Mouse (Mus musculus) heart, embryonic 11.5 days (tissue): Measurements from ENCODE around the gene Hmga1. TPM values are rescaled to one million over a fixed set of nuclear protein-coding genes. Genes with fewer than 3 reads are reported as not detected.

Source experiments
- ATAC-seq: fragments of 200-750 bp; cut with Nextera tagmentation; replicated peaks from 2 replicates; pipeline ENCODE4 v1.8.0; 2017; ENCODE audit warnings: moderate library complexity; ENCODE audit not compliant: insufficient number of reproducible peaks, low FRiP score, low TSS enrichment
- H3K27ac ChIP-seq: fragments of 300-500 bp; sonication (generic); 2 replicates; pipeline ENCODE4 v1.5.1; 2014; ENCODE audit warnings: mild to moderate bottlenecking, low read depth, low read length
- H3K27me3 ChIP-seq: fragments of 300-500 bp; sonication (generic); 2 replicates; pipeline ENCODE4 v1.6.1; 2014; ENCODE audit warnings: mild to moderate bottlenecking, low read length, mixed read lengths; ENCODE audit not compliant: control insufficient read depth, insufficient read depth
- H3K36me3 ChIP-seq: fragments of 300-500 bp; sonication (generic); 2 replicates; pipeline ENCODE4 v1.6.1; 2014; ENCODE audit warnings: mild to moderate bottlenecking, low read length, moderate library complexity, mixed read lengths; ENCODE audit not compliant: control insufficient read depth, insufficient read depth
- H3K4me1 ChIP-seq: fragments of 300-500 bp; sonication (generic); 2 replicates; pipeline ENCODE4 v1.6.1; 2014; ENCODE audit warnings: low read length; ENCODE audit not compliant: control insufficient read depth, insufficient read depth
- H3K4me2 ChIP-seq: fragments of 300-500 bp; sonication (generic); 2 replicates; pipeline ENCODE4 v1.6.1; 2014; ENCODE audit warnings: mild to moderate bottlenecking, moderate library complexity
- H3K4me3 ChIP-seq: fragments of 300-500 bp; sonication (generic); 2 replicates; pipeline ENCODE4 v1.5.1; 2014; ENCODE audit warnings: low read depth, low read length
- H3K9ac ChIP-seq: fragments of 300-500 bp; sonication (generic); 2 replicates; pipeline ENCODE4 v1.6.1; 2014; ENCODE audit warnings: mild to moderate bottlenecking, low read depth, low read length, moderate library complexity
- H3K9me3 ChIP-seq: fragments of 300-500 bp; sonication (generic); replicated peaks from 2 replicates; pipeline ENCODE4 v1.6.1; 2016; ENCODE audit warnings: low read length; ENCODE audit not compliant: control insufficient read depth
- WGBS: fragments of 180-500 bp; shearing (Covaris S2); extraction: QIAGEN DNeasy Blood & Tissue Kit; methylation state at CpG from one replicate; pipeline ENCODE4 v1.1.7; 2014; ENCODE audit not compliant: insufficient replicate concordance; 5-methylcytosine and 5-hydroxymethylcytosine counted together
- polyA plus RNA-seq: library from polyadenylated mRNA; unstranded; fragments of >200 nt; fragmentation: Nextera tagmentation; extraction: Ambion mirVana; gene quantifications from 2 replicates; pipeline ENCODE4 v1.2.1, GENCODE M21; 2014

The Hmga1 gene
- polyA plus RNA-seq, 1 experiment from 2014 or later: 278 TPM

- ATAC-seq: no peak
- Histone ChIP-seq H3K27ac (no peak overlapping the region), H3K4me2 (no peak overlapping the region), H3K9ac (no peak overlapping the region), H3K4me3 (no peak overlapping the region), H3K27me3 (no peaks in the 10 kb centered on the region), H3K4me1 (peaks cover 41% of the 10 kb centered on the region), H3K9me3 (no peaks in the 10 kb centered on the region), H3K36me3 (peaks cover 5% of the 10 kb centered on the region)
- 80% methylated on average over 13 of the region's 13 CpGs for WGBS
These were observed 4.7 kb downstream of the Hmga1 start for GRCm38 (mm10) chr17:27560926-27561480.

GRCm38 (mm10) chr17:27561809-27562526 is 5.7 kb downstream of the Hmga1 start:
- Histone ChIP-seq H3K27me3 (no peaks in the 10 kb centered on the region), H3K9me3 (no peaks in the 10 kb centered on the region), H3K9ac (no peak overlapping the region), H3K4me1 (peaks cover 49% of the 10 kb centered on the region), H3K4me2 (no peak overlapping the region; the same call in 1 of the 2 replicates), H3K4me3 (no peak overlapping the region), H3K27ac (no peak overlapping the region), H3K36me3 (peaks cover 5% of the 10 kb centered on the region)
- no peak for ATAC-seq
- WGBS: 65% methylated on average over 9 of the region's 11 CpGs

GRCm38 (mm10) chr17:27563771-27564244 is 7.5 kb downstream of the Hmga1 start:
- Histone ChIP-seq H3K4me1 (peaks cover 43% of the 10 kb centered on the region), H3K27me3 (no peaks in the 10 kb centered on the region), H3K4me3 (no peak overlapping the region), H3K4me2 (no peak overlapping the region), H3K9me3 (no peaks in the 10 kb centered on the region), H3K36me3 (peaks cover 5% of the 10 kb centered on the region), H3K9ac (no peak overlapping the region), H3K27ac (no peak overlapping the region)
- no peak for ATAC-seq
- 54% methylated on average over 7 of the region's 7 CpGs for WGBS

- H3K4me1 ChIP-seq: peaks cover 38% of the 10 kb centered on the region
- no peak overlapping the region for H3K27ac ChIP-seq
- peak overlapping the region; percentile 61 for H3K4me3 ChIP-seq
- H3K36me3 ChIP-seq: peaks cover 5% of the 10 kb centered on the region
- no peak for ATAC-seq
- no peaks in the 10 kb centered on the region for H3K27me3 ChIP-seq
- no peaks in the 10 kb centered on the region for H3K9me3 ChIP-seq
- H3K4me2 ChIP-seq: peak overlapping the region; percentile 93
- H3K9ac ChIP-seq: peak overlapping the region; percentile 74
- WGBS: 12% methylated on average over 20 of the region's 20 CpGs
These were observed 8.3 kb downstream of the Hmga1 start for GRCm38 (mm10) chr17:27564391-27565162.

GRCm38 (mm10) chr17:27565163-27565941 is 9.1 kb downstream of the Hmga1 start, which contains the start of gene AI413582:
Gene AI413582, minus strand, starts transcription at chr17:27565756.
- Histone ChIP-seq H3K9ac (peak within 1 kb of the TSS; percentile 74), H3K9me3 (no peaks in the 10 kb centered on the region), H3K36me3 (peaks cover 5% of the 10 kb centered on the region), H3K4me1 (peaks cover 38% of the 10 kb centered on the region), H3K27ac (peak within 1 kb of the TSS; percentile 12; the same call in 1 of the 2 replicates), H3K4me3 (peak within 1 kb of the TSS; percentile 61), H3K4me2 (peak within 1 kb of the TSS; percentile 93), H3K27me3 (no peaks in the 10 kb centered on the region)
- WGBS: under 1% methylated on average over 57 of the region's 58 CpGs
- peak; percentile 89 for ATAC-seq

GRCm38 (mm10) chr17:27565942-27566267 is 9.6 kb downstream of the Hmga1 start:
- Histone ChIP-seq H3K4me3 (peak overlapping the region; percentile 61), H3K36me3 (peaks cover 5% of the 10 kb centered on the region), H3K9ac (peak overlapping the region; percentile 74), H3K27me3 (no peaks in the 10 kb centered on the region), H3K4me2 (peak overlapping the region; percentile 93), H3K4me1 (peaks cover 37% of the 10 kb centered on the region), H3K27ac (no peak overlapping the region), H3K9me3 (no peaks in the 10 kb centered on the region)
- under 1% methylated on average over 13 of the region's 13 CpGs for WGBS
- no peak for ATAC-seq

GRCm38 (mm10) chr17:27568228-27568627 is 11.9 kb downstream of the Hmga1 start:
- no peak for ATAC-seq
- H3K36me3 ChIP-seq: no peaks in the 10 kb centered on the region
- H3K4me2 ChIP-seq: no peak overlapping the region
- no peaks in the 10 kb centered on the region for H3K27me3 ChIP-seq
- no peak overlapping the region for H3K4me3 ChIP-seq
- 90% methylated on average over 5 of the region's 5 CpGs for WGBS
- H3K27ac ChIP-seq: no peak overlapping the region
- H3K9me3 ChIP-seq: no peaks in the 10 kb centered on the region
- peaks cover 25% of the 10 kb centered on the region for H3K4me1 ChIP-seq
- no peak overlapping the region for H3K9ac ChIP-seq

GRCm38 (mm10) chr17:27571315-27571714 is 15.0 kb downstream of the Hmga1 start:
- H3K4me2 ChIP-seq: no peak overlapping the region
- no peaks in the 10 kb centered on the region for H3K9me3 ChIP-seq
- H3K27me3 ChIP-seq: no peaks in the 10 kb centered on the region
- no peaks in the 10 kb centered on the region for H3K36me3 ChIP-seq
- H3K4me3 ChIP-seq: no peak overlapping the region
- peaks cover 11% of the 10 kb centered on the region for H3K4me1 ChIP-seq
- H3K27ac ChIP-seq: no peak overlapping the region
- 67% methylated on average over 8 of the region's 8 CpGs for WGBS
- no peak for ATAC-seq
- no peak overlapping the region for H3K9ac ChIP-seq
